Mouse (Mus musculus) macrophage (primary cell): ENCODE results near the gene Cbx1. TPM values are rescaled to one million over a fixed set of nuclear protein-coding genes. Genes with fewer than 3 reads are reported as not detected.
A peak's percentile ranks its signal among the peaks of the same experiment; 100 is the strongest.

ENCODE experiments used
- H3K27ac ChIP-seq: fragments of 350-480 bp; formaldehyde crosslinking; 2 replicates; pipeline ENCODE4 v1.9.0; 2021
- H3K36me3 ChIP-seq: fragments of 350-480 bp; formaldehyde crosslinking; 2 replicates; pipeline ENCODE4 v1.9.0; 2021; ENCODE audit errors: inconsistent target
- H3K4me3 ChIP-seq: fragments of 350-480 bp; formaldehyde crosslinking; 2 replicates; pipeline ENCODE4 v1.9.0; 2021; ENCODE audit errors: inconsistent target
- H3K79me2 ChIP-seq: fragments of 350-480 bp; formaldehyde crosslinking; 2 replicates; pipeline ENCODE4 v1.9.0; 2021; ENCODE audit errors: inconsistent target
- whole genome bisulfite sequencing: methylation state at CpG from one replicate; pipeline ENCODE4 v1.1.7; 2026; ENCODE audit warnings: inconsistent platforms; ENCODE audit not compliant: missing documents; 5-methylcytosine and 5-hydroxymethylcytosine counted together
- polyA plus RNA-seq: library from polyadenylated mRNA; stranded (reverse); fragments of 250-400 nt; gene quantifications from 3 replicates; pipeline ENCODE4 v1.2.4, GENCODE M21; 2018; ENCODE audit warnings: inconsistent platforms

Gene Cbx1
- polyA plus RNA-seq, 1 experiment from 2014 or later = 73.7 TPM

GRCm38 (mm10) chr11:96815895-96816294 lies 27.0 kb downstream of the Cbx1 start:
- Histone ChIP-seq H3K27ac (no peak overlapping the region), H3K36me3 (peaks cover 73% of the 10 kb centered on the region), H3K4me3 (no peak overlapping the region), H3K79me2 (peaks cover 40% of the 10 kb centered on the region)
- WGBS = 90% methylated on average over 2 of the region's 2 CpGs

- H3K36me3 ChIP-seq = peaks cover 79% of the 10 kb centered on the region
- no peak overlapping the region for H3K27ac ChIP-seq
- no peak overlapping the region for H3K4me3 ChIP-seq
- WGBS = 100% methylated on average over 1 of the region's 1 CpGs
- peaks cover 46% of the 10 kb centered on the region for H3K79me2 ChIP-seq
These were observed 27.6 kb downstream of the Cbx1 start for GRCm38 (mm10) chr11:96816494-96816893.

DNA sequence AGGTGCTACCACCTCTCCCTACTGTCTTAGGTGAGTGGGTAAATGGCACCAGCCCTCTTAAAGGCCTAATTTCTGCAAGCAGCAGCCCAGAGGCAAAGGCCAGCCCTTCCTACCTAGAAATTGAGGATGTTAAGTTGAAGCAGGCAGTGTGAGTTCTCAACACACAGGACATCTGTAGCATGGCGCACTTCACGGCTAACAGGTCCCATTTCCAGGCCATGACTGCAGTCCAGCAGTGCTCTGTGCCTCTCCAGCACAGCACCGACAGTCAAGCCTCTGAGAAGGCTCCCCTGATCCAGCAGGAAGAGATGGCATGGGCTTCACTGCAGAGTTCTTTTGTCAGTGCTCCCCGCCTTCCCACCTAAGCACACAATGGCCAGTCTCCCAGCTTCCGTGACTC lies 28.1 kb downstream of the Cbx1 start:
- WGBS = 91% methylated on average over 5 of the region's 5 CpGs
- peaks cover 80% of the 10 kb centered on the region for H3K36me3 ChIP-seq
- H3K79me2 ChIP-seq = peaks cover 51% of the 10 kb centered on the region
- no peak overlapping the region for H3K4me3 ChIP-seq
- H3K27ac ChIP-seq = no peak overlapping the region

DNA sequence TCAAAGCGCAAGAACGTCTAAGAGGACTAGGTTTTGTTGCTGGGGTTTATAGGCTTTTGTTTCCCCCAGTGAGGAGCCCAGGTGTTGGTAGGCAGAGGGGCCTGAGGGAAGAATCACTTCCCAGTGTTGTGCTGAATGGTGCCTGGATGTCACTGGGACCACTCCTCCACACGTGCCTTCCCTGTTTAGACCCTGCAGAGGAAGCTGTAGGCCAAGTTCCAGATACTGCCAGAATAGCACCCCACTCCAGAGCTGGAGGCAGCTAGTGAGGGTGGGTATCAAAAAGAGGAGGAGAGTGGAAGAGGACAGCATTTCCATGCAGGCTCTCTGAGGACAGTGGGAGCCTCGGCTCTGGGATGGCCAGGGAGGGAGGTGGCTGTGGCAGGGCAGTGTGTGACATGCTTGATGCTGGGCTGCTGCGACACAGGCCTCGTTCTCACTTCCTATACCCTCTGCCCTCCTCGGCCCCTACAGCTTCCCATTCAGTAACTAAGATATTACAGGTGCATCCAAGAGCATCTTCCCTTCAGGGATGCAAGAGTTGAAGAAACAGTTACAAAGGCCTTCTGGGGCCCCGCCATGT lies 29.3 kb downstream of the Cbx1 start:
- peaks cover 63% of the 10 kb centered on the region for H3K79me2 ChIP-seq
- H3K27ac ChIP-seq = no peak overlapping the region
- H3K4me3 ChIP-seq = no peak overlapping the region
- WGBS = 94% methylated on average over 8 of the region's 8 CpGs
- peaks cover 77% of the 10 kb centered on the region for H3K36me3 ChIP-seq

GRCm38 (mm10) chr11:96821956-96822355 lies 33.0 kb downstream of the Cbx1 start:
- 96% methylated on average over 10 of the region's 10 CpGs for WGBS
- Histone ChIP-seq H3K4me3 (peak overlapping the region; percentile 58), H3K27ac (peak overlapping the region; percentile 91), H3K79me2 (peaks cover 99% of the 10 kb centered on the region), H3K36me3 (peaks cover 53% of the 10 kb centered on the region)

- H3K27ac ChIP-seq = peak overlapping the region; percentile 91
- peaks cover 44% of the 10 kb centered on the region for H3K36me3 ChIP-seq
- peak overlapping the region; percentile 58 for H3K4me3 ChIP-seq
- WGBS = 36% methylated on average over 4 of the region's 4 CpGs
- peaks cover 100% of the 10 kb centered on the region for H3K79me2 ChIP-seq
These were observed 33.9 kb downstream of the Cbx1 start for GRCm38 (mm10) chr11:96822675-96823470.

GRCm38 (mm10) chr11:96823471-96823837 lies 34.5 kb downstream of the Cbx1 start:
- H3K79me2 ChIP-seq = peaks cover 100% of the 10 kb centered on the region
- H3K4me3 ChIP-seq = peak overlapping the region; percentile 58
- 9% methylated on average over 13 of the region's 13 CpGs for WGBS
- H3K27ac ChIP-seq = peak overlapping the region; percentile 91
- H3K36me3 ChIP-seq = peaks cover 38% of the 10 kb centered on the region

GRCm38 (mm10) chr11:96823880-96824782 lies 35.2 kb downstream of the Cbx1 start:
- Histone ChIP-seq H3K36me3 (peaks cover 31% of the 10 kb centered on the region), H3K27ac (peak overlapping the region; percentile 91), H3K79me2 (peaks cover 100% of the 10 kb centered on the region), H3K4me3 (peak overlapping the region; percentile 58)
- WGBS = 4% methylated on average over 21 of the region's 26 CpGs

GRCm38 (mm10) chr11:96824783-96825495 lies 36.0 kb downstream of the Cbx1 start:
- H3K79me2 ChIP-seq = peaks cover 93% of the 10 kb centered on the region
- 58% methylated on average over 7 of the region's 7 CpGs for WGBS

GRCm38 (mm10) chr11:96826481-96826880 lies 37.6 kb downstream of the Cbx1 start:
- Histone ChIP-seq H3K27ac (no peak overlapping the region), H3K36me3 (peaks cover 8% of the 10 kb centered on the region), H3K79me2 (peaks cover 78% of the 10 kb centered on the region), H3K4me3 (no peak overlapping the region)
- 81% methylated on average over 2 of the region's 2 CpGs for WGBS

More at GRCm38 (mm10) chr11:96824783-96825495, 36.0 kb downstream of the Cbx1 start:
- peak overlapping the region; percentile 91 for H3K27ac ChIP-seq
- H3K36me3 ChIP-seq = peaks cover 23% of the 10 kb centered on the region
- peak overlapping the region; percentile 58; the same call in 1 of the 2 replicates for H3K4me3 ChIP-seq

DNA sequence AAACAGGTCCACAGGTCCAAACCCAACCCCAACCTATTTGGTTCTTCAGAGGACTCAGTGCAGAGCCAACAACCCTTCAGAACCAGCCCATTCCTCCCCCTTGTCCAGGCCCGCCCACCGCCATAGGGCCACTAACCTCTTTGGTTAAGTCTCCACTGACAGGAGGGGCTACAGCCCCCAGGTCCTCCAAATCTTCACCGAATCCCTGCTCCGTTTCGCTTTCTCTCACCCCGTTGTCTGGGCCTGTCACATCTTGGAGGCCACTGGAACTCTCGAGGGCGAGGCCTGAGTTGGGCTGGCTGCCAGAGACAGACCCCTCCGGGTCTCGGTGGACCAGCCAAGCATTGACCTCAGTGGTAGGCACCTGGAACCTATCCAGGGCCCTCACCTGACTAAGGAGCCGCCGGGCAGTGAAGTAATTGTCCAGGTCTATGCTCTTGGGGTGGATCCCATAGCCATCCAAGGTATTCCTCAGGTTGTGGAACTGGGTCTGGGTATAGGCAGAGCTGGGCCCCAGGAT lies 38.2 kb downstream of the Cbx1 start:
- Histone ChIP-seq H3K4me3 (no peak overlapping the region), H3K27ac (0 out of 2 replicates have a peak overlapping the region, but pooled peaks have one; percentile 15), H3K79me2 (peaks cover 71% of the 10 kb centered on the region), H3K36me3 (peaks cover 1% of the 10 kb centered on the region; the same call in 1 of the 2 replicates)
- 98% methylated on average over 12 of the region's 12 CpGs for WGBS

- peaks cover 63% of the 10 kb centered on the region for H3K79me2 ChIP-seq
- WGBS = 78% methylated on average over 9 of the region's 9 CpGs
- H3K27ac ChIP-seq = peak overlapping the region; percentile 15; the same call in 1 of the 2 replicates
- H3K4me3 ChIP-seq = peak overlapping the region; percentile 77
- H3K36me3 ChIP-seq = no peaks in the 10 kb centered on the region
These were observed 39.0 kb downstream of the Cbx1 start for GRCm38 (mm10) chr11:96827917-96828316.

DNA sequence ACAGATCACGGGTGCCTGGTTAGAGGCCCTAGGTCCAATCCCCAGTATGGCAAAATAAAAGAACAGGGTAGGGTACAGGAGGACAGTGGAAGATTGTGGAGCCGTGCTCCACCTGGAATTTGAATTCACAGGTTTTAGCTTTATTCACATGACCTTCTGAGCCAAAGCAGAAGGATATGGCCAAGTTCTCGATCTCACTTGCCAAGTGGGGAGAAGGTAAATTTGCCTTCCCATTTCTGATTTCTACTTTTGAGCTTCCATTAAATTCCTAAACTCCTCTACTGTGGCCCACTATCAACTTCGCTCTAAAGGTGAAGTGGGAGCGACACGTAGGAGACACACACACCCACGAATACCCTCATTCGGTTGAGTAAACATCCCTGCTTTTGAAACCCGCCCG lies 40.0 kb downstream of the Cbx1 start:
- Histone ChIP-seq H3K27ac (peak overlapping the region; percentile 75), H3K4me3 (peak overlapping the region; percentile 77), H3K79me2 (peaks cover 54% of the 10 kb centered on the region), H3K36me3 (no peaks in the 10 kb centered on the region)
- 7% methylated on average over 10 of the region's 10 CpGs for WGBS

GRCm38 (mm10) chr11:96829403-96829812 lies 40.5 kb downstream of the Cbx1 start:
- WGBS = 3% methylated on average over 17 of the region's 33 CpGs
- Histone ChIP-seq H3K36me3 (no peaks in the 10 kb centered on the region), H3K27ac (peak overlapping the region; percentile 75), H3K4me3 (peak overlapping the region; percentile 77), H3K79me2 (peaks cover 48% of the 10 kb centered on the region)
